Mouse (Mus musculus) layer of hippocampus, adult 9-11 months (tissue): ENCODE results near the gene Pm20d2.
A peak's percentile ranks its signal among the peaks of the same experiment; 100 is the strongest.

Experiments
- DNase-seq: peaks from one replicate; pipeline ENCODE4 v3.0.0; 2022

The Pm20d2 gene

DNA sequence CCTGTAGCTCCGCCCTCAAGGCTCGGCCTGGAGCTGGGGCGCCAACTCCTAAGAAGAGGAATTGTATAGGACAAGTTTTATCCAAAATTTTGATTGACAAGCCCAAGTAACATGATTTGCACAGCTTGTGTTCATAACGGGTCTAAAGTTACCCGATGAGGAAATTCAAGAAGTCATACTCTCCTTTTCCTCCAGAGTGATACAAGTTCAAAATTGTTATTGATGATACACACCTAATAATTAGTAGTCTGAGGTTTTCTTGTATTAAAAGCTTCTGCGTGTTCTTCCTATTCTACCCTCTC is at the start of gene Pm20d2:
Pm20d2 (minus strand) TSS at position 3 of the 302 bp plus-strand sequence.
- no peak for DNase-seq

- no peak for DNase-seq
These were observed 41.3 kb upstream of the Pm20d2 start for GRCm38 (mm10) chr4:33230881-33231280.

DNA sequence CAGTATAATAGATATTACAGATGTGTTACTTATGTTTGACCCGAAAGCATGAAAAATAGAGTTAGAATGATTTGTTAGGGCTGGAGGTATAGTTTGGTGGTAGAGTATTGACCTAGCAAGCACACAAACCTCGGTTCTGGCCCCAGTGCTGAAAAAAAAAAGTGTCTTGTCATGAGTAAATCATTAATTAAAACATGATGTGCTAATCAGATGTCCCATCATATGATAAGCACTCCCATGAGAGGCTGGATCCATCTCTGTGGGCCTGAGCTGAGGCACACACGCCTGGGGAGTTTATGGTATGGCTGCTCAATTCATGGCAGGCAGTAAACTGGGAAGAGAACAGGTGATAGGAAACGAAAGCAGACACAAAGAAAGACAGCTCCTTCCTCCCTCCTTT is 40.1 kb upstream of the Pm20d2 start:
- no peak for DNase-seq

GRCm38 (mm10) chr4:33227164-33227563 is 37.6 kb upstream of the Pm20d2 start:
- DNase-seq: no peak

- DNase-seq: no peak
These were observed 34.6 kb upstream of the Pm20d2 start for GRCm38 (mm10) chr4:33224003-33224675.

- no peak for DNase-seq
These were observed 32.3 kb upstream of the Pm20d2 start for GRCm38 (mm10) chr4:33221847-33222246.

DNA sequence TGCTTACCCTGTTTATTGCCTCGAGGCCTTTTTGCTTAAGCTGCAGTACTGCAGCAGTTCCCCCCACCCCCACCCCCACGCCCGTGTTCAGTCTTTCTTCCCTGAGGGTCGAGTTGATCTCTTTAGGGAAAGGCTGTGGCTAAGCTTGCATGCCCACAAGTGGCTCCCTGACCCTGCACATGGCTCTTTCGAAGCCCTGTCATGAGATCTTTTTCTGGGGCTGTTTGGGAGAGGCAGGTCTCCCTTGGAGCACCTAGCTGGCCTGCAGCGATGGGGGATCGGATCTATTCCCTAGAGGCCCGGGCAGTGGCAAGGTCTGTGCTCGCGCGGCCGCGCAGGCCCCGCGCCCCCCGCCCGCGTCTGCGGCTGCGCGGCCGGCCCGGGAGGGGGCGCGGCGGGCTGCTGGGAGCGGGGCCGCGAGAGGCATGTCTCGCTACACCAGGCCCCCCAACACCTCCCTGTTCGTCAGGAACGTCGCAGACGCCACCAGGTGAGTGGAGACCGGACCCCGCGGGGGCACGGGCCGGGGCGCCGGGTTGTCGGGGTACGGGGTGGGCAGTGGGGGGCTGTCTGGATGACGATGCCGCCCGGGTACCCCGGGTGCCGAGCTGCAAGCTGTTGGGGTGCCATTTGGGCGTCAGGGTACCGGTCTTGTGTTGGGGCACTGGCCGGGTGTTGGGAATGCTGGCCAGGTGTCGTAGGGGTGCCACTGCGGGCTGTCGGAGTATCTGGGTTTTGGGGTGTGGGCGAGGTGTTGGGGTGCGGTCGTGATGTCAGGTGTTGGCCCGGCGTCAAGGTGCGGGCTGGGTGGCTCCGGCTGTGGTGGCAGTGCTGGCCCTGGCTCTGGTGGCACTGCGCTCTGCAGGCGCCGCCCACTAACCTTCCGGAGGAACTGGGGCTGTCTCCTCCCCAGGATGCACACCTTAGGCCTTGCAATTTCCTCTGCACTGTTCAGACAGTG is 19.6 kb upstream of the Pm20d2 start, which contains the start of gene Srsf12:
Srsf12 (plus strand) TSS at position 111 of the 961 bp plus-strand sequence.
- peak; percentile 26 for DNase-seq

GRCm38 (mm10) chr4:33207551-33207950 is 18.0 kb upstream of the Pm20d2 start:
- DNase-seq: no peak

DNA sequence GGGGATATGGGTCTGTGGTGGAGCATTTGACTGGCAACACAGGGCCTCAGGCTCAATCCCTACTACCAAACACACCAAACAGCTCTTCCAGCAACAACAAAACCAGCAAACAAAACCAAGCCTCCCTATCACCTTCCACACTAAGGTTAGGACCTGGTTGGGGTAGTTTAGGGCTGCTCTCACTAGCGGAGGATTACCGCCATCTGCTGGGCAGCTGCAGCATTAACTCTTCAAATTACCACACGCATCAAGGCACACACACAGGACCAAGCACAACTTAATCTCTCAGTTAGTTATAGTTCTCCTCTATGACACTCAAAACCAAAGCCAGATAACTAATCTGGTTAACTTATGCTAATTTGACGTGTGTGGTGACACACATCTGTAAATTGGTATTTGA is 15.1 kb upstream of the Pm20d2 start:
- peak; percentile 28 for DNase-seq

DNA sequence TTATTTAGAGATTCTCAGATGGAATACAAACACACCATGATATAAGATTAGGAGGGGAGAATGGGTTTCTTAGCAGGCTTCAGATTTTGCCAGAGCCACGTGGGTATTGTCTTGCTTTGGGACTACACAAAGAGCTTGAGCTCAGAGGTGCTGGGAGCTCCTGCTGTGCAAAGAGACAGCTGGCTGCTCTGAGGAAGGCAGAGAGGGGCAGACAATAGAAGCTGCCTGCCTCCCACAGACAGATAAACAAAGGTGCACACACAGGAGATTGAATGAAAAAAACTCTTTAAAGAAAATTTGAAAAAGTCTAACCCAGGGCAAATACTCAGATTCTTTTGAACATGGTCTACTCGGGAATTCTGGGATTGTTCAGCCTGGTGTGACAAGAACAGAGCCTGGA is 8.6 kb upstream of the Pm20d2 start:
- DNase-seq: no peak

GRCm38 (mm10) chr4:33188781-33189734 is 479 bp downstream of the Pm20d2 start:
- peak; percentile 88 for DNase-seq

- DNase-seq: peak; percentile 18
These were observed 1.4 kb downstream of the Pm20d2 start for GRCm38 (mm10) chr4:33188164-33188563.

DNA sequence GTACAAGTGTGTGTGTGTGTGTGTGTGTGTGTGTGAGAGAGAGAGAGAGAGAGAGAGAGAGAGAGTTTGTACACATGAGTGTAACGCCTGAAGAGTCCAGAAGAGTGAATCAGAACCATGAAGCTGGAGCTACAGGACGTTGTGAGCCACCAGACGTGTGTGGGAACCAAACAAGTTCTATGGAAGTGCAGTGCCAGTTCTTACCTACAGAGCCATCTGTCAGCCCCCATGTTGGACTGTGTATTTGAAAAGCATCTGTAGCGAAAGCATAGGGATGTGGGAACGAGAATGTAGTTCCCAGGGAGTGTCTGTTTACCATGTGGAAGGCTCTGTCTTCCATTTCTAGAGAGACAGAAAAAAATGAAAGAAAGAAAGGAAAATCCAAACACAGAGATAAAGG is 6.1 kb downstream of the Pm20d2 start:
- DNase-seq: peak; percentile 43

DNA sequence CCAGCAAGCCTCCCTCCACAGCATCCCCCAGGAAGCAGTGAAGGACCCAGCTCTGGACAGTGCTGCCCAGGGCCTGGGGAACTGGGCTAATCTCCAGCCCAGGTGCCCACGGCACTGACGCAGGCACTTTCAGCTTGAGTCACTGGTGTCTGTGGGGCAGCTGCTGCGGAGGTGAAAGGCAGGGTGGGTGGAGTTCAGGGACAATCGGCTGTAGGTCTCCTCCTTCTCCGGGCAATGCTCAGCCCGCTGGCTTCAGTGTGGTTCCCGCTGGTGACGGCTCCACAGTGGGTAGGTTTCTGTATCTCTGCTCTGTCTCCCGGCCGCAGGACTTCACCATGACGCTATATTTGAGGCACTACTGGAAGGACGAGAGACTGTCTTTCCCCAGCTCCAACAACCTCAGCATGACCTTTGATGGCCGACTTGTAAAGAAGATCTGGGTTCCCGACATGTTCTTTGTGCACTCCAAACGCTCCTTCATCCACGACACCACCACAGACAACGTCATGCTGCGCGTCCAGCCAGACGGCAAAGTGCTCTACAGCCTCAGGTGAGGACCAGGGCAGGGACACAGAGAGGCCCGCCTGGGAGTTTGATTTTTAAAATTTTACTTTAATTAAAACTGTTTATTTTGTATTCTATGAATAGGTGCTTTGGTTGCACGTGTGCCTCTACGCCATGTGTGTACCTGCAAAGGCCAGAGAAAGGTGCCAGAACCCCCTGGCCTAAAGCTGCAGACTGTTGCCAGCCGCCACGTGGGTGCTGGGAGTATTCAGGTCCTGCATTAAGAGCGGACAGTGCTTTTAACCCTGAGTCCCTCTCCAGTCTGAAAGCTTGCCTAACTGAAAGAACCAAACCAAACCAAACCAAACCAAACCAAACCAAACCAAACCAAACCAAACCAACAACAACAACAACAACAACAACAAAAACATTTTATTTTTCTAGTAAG is 37.2 kb downstream of the Pm20d2 start:
- no peak for DNase-seq

- no peak for DNase-seq
These were observed 40.4 kb downstream of the Pm20d2 start for GRCm38 (mm10) chr4:33149150-33149549.

- peak; percentile 8 for DNase-seq
These were observed 41.7 kb downstream of the Pm20d2 start for GRCm38 (mm10) chr4:33147825-33148224.

GRCm38 (mm10) chr4:33146679-33147291 is 42.8 kb downstream of the Pm20d2 start:
- DNase-seq: no peak

GRCm38 (mm10) chr4:33132221-33132620 is 57.3 kb downstream of the Pm20d2 start, which contains the start of gene Gabrr1:
Gabrr1 (plus strand) TSS chr4:33132521.
- no peak for DNase-seq

GRCm38 (mm10) chr4:33125409-33126084 is 64.0 kb downstream of the Pm20d2 start:
- DNase-seq: no peak

DNA sequence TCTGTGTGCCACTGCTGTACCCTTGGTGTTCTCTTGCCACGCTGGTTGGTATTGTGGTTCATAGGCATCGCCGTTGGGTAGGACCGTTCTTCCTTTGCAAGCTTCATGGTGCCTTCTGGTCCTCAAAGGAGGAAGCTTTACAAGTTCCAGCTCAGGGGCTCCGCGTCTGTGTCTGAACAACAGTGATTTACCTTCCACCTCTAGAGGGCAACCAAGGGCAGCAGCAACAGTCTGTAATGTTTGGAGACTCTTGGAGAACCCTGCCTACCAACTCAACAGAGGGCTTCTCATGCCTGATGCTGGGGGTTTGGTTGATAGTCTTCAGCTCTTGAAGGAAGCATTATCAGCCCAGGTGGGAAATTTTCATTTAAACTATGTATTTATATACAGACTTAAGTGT is 65.0 kb downstream of the Pm20d2 start:
- DNase-seq: peak; percentile 37
